Mouse (Mus musculus): ENCODE data around the gene Gm21748. TPM values are rescaled to one million over a fixed set of nuclear protein-coding genes. Genes with fewer than 3 reads are reported as not detected.
"Not testable (repeated sequence)": the region's sequence is repeated elsewhere in the genome, so short reads cannot be mapped to it uniquely, and the experiment has no call there.

Gene Gm21748
- total RNA-seq (2021), result not detected

- not testable (repeated sequence) for DNase-seq
Observed at GRCm38 (mm10) chrY:90839077-90839476, at the start of gene Gm21748. Gene Gm21748 (minus strand): TSS chrY:90839177.

Other genes starting within 250 kb of the Gm21748 start
- not detected for gene Gm21860, start 84.4 kb downstream of the Gm21748 start, total RNA-seq (2021)
- gene Gm47283, start 54.4 kb downstream of the Gm21748 start, total RNA-seq (2021), result not detected